Mouse (Mus musculus): ENCODE measurements around the gene Tyms. TPM values are rescaled to one million over a fixed set of nuclear protein-coding genes. Genes with fewer than 3 reads are reported as not detected.

The Tyms gene
- polyA plus RNA-seq, 1 experiment from 2014 or later, result 416 TPM

Other genes starting within 250 kb of the Tyms start
- gene Il6, start 60.5 kb downstream of the Tyms start, polyA plus RNA-seq (2016; fragmentation: Nextera tagmentation; extraction: Ambion mirVana), result not detected in 2 replicates
- 0.23 and 0.46 TPM in 2 replicates for gene Garem2, start 31.5 kb upstream of the Tyms start, polyA plus RNA-seq (2016; fragmentation: Nextera tagmentation; extraction: Ambion mirVana)
- not detected in 2 replicates for gene 3110082J24Rik, start 32.5 kb upstream of the Tyms start, polyA plus RNA-seq (2016; fragmentation: Nextera tagmentation; extraction: Ambion mirVana)
- 105 and 119 TPM in 2 replicates for gene Hadha, start 81.5 kb upstream of the Tyms start, polyA plus RNA-seq (2016; fragmentation: Nextera tagmentation; extraction: Ambion mirVana)
- gene Hadhb, start 81.6 kb upstream of the Tyms start, polyA plus RNA-seq (2016; fragmentation: Nextera tagmentation; extraction: Ambion mirVana), result 120 and 126 TPM in 2 replicates
- gene Adgrf3, start 132.1 kb upstream of the Tyms start, polyA plus RNA-seq (2016; fragmentation: Nextera tagmentation; extraction: Ambion mirVana), result not detected in 2 replicates
- gene Selenoi, start 159.0 kb upstream of the Tyms start, polyA plus RNA-seq (2016; fragmentation: Nextera tagmentation; extraction: Ambion mirVana), result 19.4 TPM in 2 replicates
- 0.28 TPM in 1 of 2 replicates, not detected in the other for gene Drc1, start 207.8 kb upstream of the Tyms start, polyA plus RNA-seq (2016; fragmentation: Nextera tagmentation; extraction: Ambion mirVana)

Measured in limb, embryonic 10.5 days (tissue).